In genomic region chr1:132210922-132211321, GRCm38 (mm10) we compare ENCODE assay signal across 8 mouse cellular contexts. TPM values are rescaled to one million over a fixed set of nuclear protein-coding genes. Genes with fewer than 3 reads are reported as not detected.
DNase-seq lines count a peak whose midpoint lies in the region; ATAC-seq lines count a peak whose summit lies in the region.
"Had no signal": no experiment of that assay in that cellular context is flagged by ENCODE, and none has a peak within 500 bp of the region (broad histone marks: within the 10 kb centered on the region; RNA-seq: fewer than 3 reads in every experiment).

No protein-coding gene starts in this region.

- DNase-seq in kidney, adult 8-10 months, result peak; percentile 19 to 52
- DNase-seq in WW6 (ENCODE audit: low read depth, low spot score), result peak; percentile 58
- peak; percentile 82 for DNase-seq in embryo, embryonic 10.5 days (ENCODE audit: low spot score)
- peak; percentile 68 for DNase-seq in lung, postnatal 36 days
- no peak for DNase-seq in left cerebral cortex, adult 11 months (ENCODE audit: low spot score)
- DNase-seq in heart, adult 9 months (ENCODE audit: low spot score in 2 of 2), result no peak

- no peak overlapping the region for H3K4me2 ChIP-seq in kidney, embryonic 14.5 days (replicated peaks; ENCODE audit: low read depth, low read length)
- H3K4me2 ChIP-seq: neural tube, embryonic 12.5 days had no signal

- WGBS in kidney, embryonic 14.5 days, result 24% methylated on average over 7 of the region's 7 CpGs

- H3K4me1 ChIP-seq in kidney, embryonic 14.5 days (ENCODE audit: control insufficient read depth, insufficient read depth, low read length), result peaks cover 10% of the 10 kb centered on the region; the same call in 1 of the 2 replicates

- H3K27me3 ChIP-seq in kidney, embryonic 14.5 days (ENCODE audit: control insufficient read depth, insufficient read depth, low read length), result peaks cover 15% of the 10 kb centered on the region; the same call in 1 of the 2 replicates

- no peaks in the 10 kb centered on the region for H3K9me3 ChIP-seq in kidney, embryonic 14.5 days (ENCODE audit: control insufficient read depth, low read length)
- H3K9me3 ChIP-seq: neural tube, embryonic 12.5 days had no signal

- H3K9ac ChIP-seq in kidney, embryonic 14.5 days (ENCODE audit: low read depth, low read length), result no peak overlapping the region
- H3K9ac ChIP-seq: neural tube, embryonic 12.5 days had no signal

- no peak overlapping the region for H3K27ac ChIP-seq in kidney, embryonic 14.5 days (ENCODE audit: low read depth, low read length)
- H3K27ac ChIP-seq: neural tube, embryonic 12.5 days had no signal

- H3K36me3 ChIP-seq in kidney, embryonic 14.5 days (ENCODE audit: control insufficient read depth, insufficient read depth, low read length), result no peaks in the 10 kb centered on the region
- H3K36me3 ChIP-seq: neural tube, embryonic 12.5 days had no signal

- no peak for ATAC-seq in kidney, embryonic 14.5 days (ENCODE audit: low FRiP score, low TSS enrichment)

- H3K4me3 ChIP-seq in kidney, embryonic 14.5 days (ENCODE audit: low read length), result no peak overlapping the region
- H3K4me3 ChIP-seq: neural tube, embryonic 12.5 days had no signal

RNA-seq across cellular contexts. Expression of gene Gm10188, which starts 18.6 kb away (rescaled TPM):
- not detected in 2 replicates for polyA plus RNA-seq in kidney, embryonic 14.5 days (2014; fragmentation: Nextera tagmentation; extraction: Ambion mirVana)

RNA-seq across cellular contexts. Expression of gene AC124108.1, which starts 19.7 kb away (rescaled TPM):
- polyA plus RNA-seq in kidney, embryonic 14.5 days (2014; fragmentation: Nextera tagmentation; extraction: Ambion mirVana), result 0.05 and 0.09 TPM in 2 replicates

RNA-seq across cellular contexts. Expression of gene Lemd1, which starts 19.7 kb away (rescaled TPM):
- polyA plus RNA-seq in kidney, embryonic 14.5 days (2014; fragmentation: Nextera tagmentation; extraction: Ambion mirVana), result 0.37 TPM in 1 of 2 replicates, not detected in the other

Comparison
In these comparisons a context has a peak if more than half of its experiments do, and no peak if none do; other contexts are left out.
1. DNase-seq: peak in kidney, adult 8-10 months (2 of 2), WW6 (single experiment), embryo, embryonic 10.5 days (single experiment) and lung, postnatal 36 days (single experiment); none in left cerebral cortex, adult 11 months (single experiment) and heart, adult 9 months (0 of 2).